ENCODE assay signal across 9 mouse cellular contexts in the genomic region with DNA sequence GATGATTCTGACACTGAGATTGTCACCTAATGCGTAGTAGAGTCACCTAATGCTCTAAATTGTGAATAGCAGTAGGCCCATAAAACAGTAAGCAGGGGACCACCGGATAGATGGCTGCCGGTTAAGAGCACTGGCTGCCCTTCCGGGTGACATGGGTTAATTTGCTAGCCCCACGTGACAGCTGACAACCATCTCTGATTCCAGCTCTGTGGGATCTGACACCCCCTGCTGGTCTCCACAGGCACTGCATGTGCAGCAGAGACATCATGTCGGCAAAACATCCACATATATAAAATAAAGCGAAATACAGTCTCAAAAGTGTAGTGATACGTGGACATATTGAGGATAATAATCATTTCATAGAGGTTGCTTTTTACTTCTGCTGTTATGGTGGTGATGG. TPM values are rescaled to one million over a fixed set of nuclear protein-coding genes. Genes with fewer than 3 reads are reported as not detected.
DNase-seq lines count a peak whose midpoint lies in the region; TF ChIP-seq lines count a peak whose summit lies in the region.
"Had no signal": no experiment of that assay in that cellular context is flagged by ENCODE, and none has a peak within 500 bp of the region (broad histone marks: within the 10 kb centered on the region; RNA-seq: fewer than 3 reads in every experiment).

No protein-coding gene starts in this region.

- no peaks in the 10 kb centered on the region for H3K4me1 ChIP-seq in cortical plate, adult 2 months (ENCODE audit: control insufficient read depth, insufficient read depth, low read length)
- H3K4me1 ChIP-seq: midbrain, embryonic 12.5 days had no signal

- no peak overlapping the region for H3K4me3 ChIP-seq in left cerebral cortex, adult 2 months
- H3K4me3 ChIP-seq in cortical plate, adult 2 months (ENCODE audit: insufficient read depth, low read length) = no peak overlapping the region
- H3K4me3 ChIP-seq: midbrain, embryonic 12.5 days had no signal

- intact Hi-C loops in left cerebral cortex, adult 2 months (cut with DNase I) = loop anchor here (5.0 to 10.0 kb wide), 5 partner anchors 122 to 1010 kb away; a partner anchor contains a TSS
- intact Hi-C loops in left cerebral cortex, postnatal 36 days (cut with DNase I) = loop anchor here (5.0 to 10.0 kb wide), 3 partner anchors 592 to 910 kb away; no protein-coding TSS in a partner anchor

- H3K27ac ChIP-seq in left cerebral cortex, adult 2 months = no peak overlapping the region
- H3K27ac ChIP-seq in cortical plate, adult 2 months (ENCODE audit: insufficient read depth, low read length) = no peak overlapping the region
- H3K27ac ChIP-seq: midbrain, embryonic 12.5 days had no signal

- TF ChIP-seq CTCF in left cerebral cortex, adult 2 months (IDR thresholded peaks at IDR 0.05) = peak; percentile 73
- TF ChIP-seq CTCF in cortical plate, adult 2 months (IDR thresholded peaks at IDR 0.05; ENCODE audit: extremely low read depth, insufficient read depth, low read length) = peak; percentile 56

- peak; percentile 52 for DNase-seq in adrenal gland, postnatal 10 days
- no peak for DNase-seq in adrenal gland, adult 2 months
- DNase-seq in left cerebral cortex, adult 2 months (ENCODE audit: extremely low spot score in 1 of 2, low spot score in 2 of 2) = no peak
- no peak for DNase-seq in left cerebral cortex, postnatal 36 days (ENCODE audit: low spot score in 2 of 2)
- peak; percentile 46 for DNase-seq in NIH3T3 (ENCODE audit: low read depth)
- peak; percentile 27 to 56 for DNase-seq in lung, postnatal 4 days
- peak; percentile 50 for DNase-seq in thymus, postnatal 25 days

- no peak for TF ChIP-seq POLR2A in cortical plate, adult 2 months (IDR thresholded peaks at IDR 0.05; ENCODE audit: extremely low read depth, insufficient read depth, low read length)

RNA-seq across cellular contexts. Expression of a gene that starts 8.0 kb away (rescaled TPM):
- total RNA-seq in adrenal gland, postnatal 10 days (2021) = 10 to 100 TPM; 25.1 to 26.8 TPM
- 10 to 100 TPM; 23.4 to 31.7 TPM for total RNA-seq in adrenal gland, adult 2 months (2021)
- polyA plus RNA-seq in adrenal gland, adult 2 months (2012; rRNA removed) = 0.97 and 0.98 TPM in 2 replicates
- total RNA-seq in left cerebral cortex, adult 2 months (2021) = 10 to 100 TPM; 22.0 to 24.1 TPM
- total RNA-seq in left cerebral cortex, postnatal 36 days (2021) = 10 to 100 TPM; 24.6 to 26.7 TPM
- 18.4 and 19.5 TPM in 2 replicates for polyA plus RNA-seq in cortical plate, adult 2 months (2012; rRNA removed)

RNA-seq across cellular contexts. Expression of a gene that starts 11.3 kb away (rescaled TPM):
- total RNA-seq in adrenal gland, postnatal 10 days (2021) = 10 to 100 TPM; 14.5 to 17.2 TPM
- total RNA-seq in adrenal gland, adult 2 months (2021) = 10 to 100 TPM; 14.0 to 21.0 TPM
- 9.2 and 11.7 TPM in 2 replicates for polyA plus RNA-seq in adrenal gland, adult 2 months (2012; rRNA removed)
- 10 to 100 TPM; 22.7 to 24.9 TPM for total RNA-seq in left cerebral cortex, adult 2 months (2021)
- 10 to 100 TPM; 24.0 to 26.7 TPM for total RNA-seq in left cerebral cortex, postnatal 36 days (2021)
- polyA plus RNA-seq in cortical plate, adult 2 months (2012; rRNA removed) = 21.6 and 22.0 TPM in 2 replicates

RNA-seq across cellular contexts. Expression of a gene that starts 39.9 kb away (rescaled TPM):
- total RNA-seq in adrenal gland, postnatal 10 days (2021) = 1 to 10 TPM; 7.3 to 9.8 TPM
- 10 to 100 TPM in 1 of 2 experiments, 1 to 10 TPM in 1; 7.7 to 12.3 TPM for total RNA-seq in adrenal gland, adult 2 months (2021)
- polyA plus RNA-seq in adrenal gland, adult 2 months (2012; rRNA removed) = 1.6 and 1.7 TPM in 2 replicates
- 10 to 100 TPM; 21.7 to 23.9 TPM for total RNA-seq in left cerebral cortex, adult 2 months (2021)
- total RNA-seq in left cerebral cortex, postnatal 36 days (2021) = 10 to 100 TPM; 23.4 to 24.4 TPM
- 19.1 and 21.1 TPM in 2 replicates for polyA plus RNA-seq in cortical plate, adult 2 months (2012; rRNA removed)

Comparison
In these comparisons a context has a peak if more than half of its experiments do, and no peak if none do; other contexts are left out.
1. DNase-seq: peak in adrenal gland, postnatal 10 days (single experiment), NIH3T3 (single experiment), lung, postnatal 4 days (2 of 2) and thymus, postnatal 25 days (single experiment); none in adrenal gland, adult 2 months (single experiment), left cerebral cortex, adult 2 months (0 of 2) and left cerebral cortex, postnatal 36 days (0 of 2).